Mouse (Mus musculus) C2C12 (cell line): ENCODE results near the gene Acoxl. TPM values are rescaled to one million over a fixed set of nuclear protein-coding genes. Genes with fewer than 3 reads are reported as not detected.

Experiments
- H3K27me3 ChIP-seq: one replicate; pipeline ENCODE4 v1.6.1; 2011; ENCODE audit not compliant: control insufficient read depth, insufficient read depth, insufficient read length
- H3K36me3 ChIP-seq: one replicate; pipeline ENCODE4 v1.6.1; 2011; ENCODE audit not compliant: control insufficient read depth, insufficient read depth
- H3K4me3 ChIP-seq: one replicate; pipeline ENCODE4 v1.5.1; 2011; ENCODE audit warnings: mild to moderate bottlenecking, control low read depth; ENCODE audit not compliant: poor library complexity, insufficient read depth, severe bottlenecking
- H3K79me2 ChIP-seq: one replicate; pipeline ENCODE4 v1.6.1; 2011; ENCODE audit not compliant: control insufficient read depth, insufficient read depth
- H3K79me3 ChIP-seq: one replicate; pipeline ENCODE4 v1.6.1; 2011; ENCODE audit warnings: low read depth, control low read depth
- H3ac ChIP-seq: one replicate; pipeline ENCODE3; 2011; ENCODE audit warnings: low read depth; ENCODE audit not compliant: control insufficient read depth, insufficient read length
- CEBPB ChIP-seq: IDR thresholded peaks from one replicate; pipeline ENCODE4 v1.6.1; 2011; ENCODE audit warnings: low read depth, mild to moderate bottlenecking, control low read depth, moderate library complexity
- CTCF ChIP-seq: IDR thresholded peaks from one replicate; pipeline ENCODE4 v1.5.1; 2011; ENCODE audit not compliant: control insufficient read depth, insufficient read depth, insufficient read length
- FOSL1 ChIP-seq: IDR thresholded peaks from one replicate; pipeline ENCODE4 v1.8.0; 2011; ENCODE audit warnings: mild to moderate bottlenecking, low read length; ENCODE audit not compliant: poor library complexity, insufficient read depth, severe bottlenecking
- MAX ChIP-seq: IDR thresholded peaks from one replicate; pipeline ENCODE4 v1.6.1; 2011; ENCODE audit warnings: mild to moderate bottlenecking, control low read depth
- MYOD1 ChIP-seq: IDR thresholded peaks from one replicate; pipeline ENCODE4 v1.6.1; 2011; ENCODE audit warnings: low read depth; ENCODE audit not compliant: control insufficient read depth, insufficient read length
- MYOG ChIP-seq: IDR thresholded peaks from one replicate; pipeline ENCODE4 v1.6.1; 2011; ENCODE audit not compliant: control insufficient read depth, insufficient read length; ENCODE audit errors: extremely low read depth
- USF1 ChIP-seq: IDR thresholded peaks from one replicate; pipeline ENCODE4 v1.6.1; 2011; ENCODE audit warnings: low read depth, mild to moderate bottlenecking, control low read depth, moderate library complexity
- polyA plus RNA-seq: library from polyadenylated mRNA; unstranded; fragments of >200 nt; fragmentation: generic; extraction: Trizol; gene quantifications from one replicate; pipeline ENCODE4 v1.2.1, GENCODE M21; 2012; ENCODE audit warnings: missing spikeins

Acoxl gene
- polyA plus RNA-seq, 1 experiment: not detected

GRCm38 (mm10) chr2:128152845-128153550 is 314.3 kb downstream of the Acoxl start:
- Histone ChIP-seq H3K79me2 (no peaks in the 10 kb centered on the region), H3K36me3 (peaks cover 9% of the 10 kb centered on the region), H3K27me3 (no peaks in the 10 kb centered on the region), H3K79me3 (no peaks in the 10 kb centered on the region), H3K4me3 (no peak overlapping the region), H3ac (no peak overlapping the region)
- no peak for TF ChIP-seq MYOG
- no peak for TF ChIP-seq USF1
- TF ChIP-seq MAX: no peak
- no peak for TF ChIP-seq FOSL1

DNA sequence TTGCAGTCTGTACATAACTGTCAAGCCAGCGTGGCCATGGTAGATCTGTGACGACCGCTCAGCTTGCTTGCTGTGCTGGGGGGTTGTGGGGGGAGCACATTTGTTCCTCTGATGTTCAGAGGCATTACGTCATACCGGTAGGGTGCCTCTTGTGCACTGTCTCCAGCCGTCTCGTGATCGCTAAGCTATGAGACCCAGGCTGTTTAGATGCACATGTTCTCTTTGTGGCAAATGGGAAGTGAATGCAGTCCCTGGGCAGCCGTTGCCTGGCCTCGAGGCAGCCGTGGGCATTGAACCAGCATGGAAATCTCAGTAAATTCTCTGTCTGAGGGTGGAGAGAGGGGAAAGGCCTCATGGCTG is 314.9 kb downstream of the Acoxl start:
- Histone ChIP-seq H3K27me3 (no peaks in the 10 kb centered on the region), H3K36me3 (peaks cover 13% of the 10 kb centered on the region), H3K79me2 (no peaks in the 10 kb centered on the region), H3ac (no peak overlapping the region), H3K4me3 (no peak overlapping the region), H3K79me3 (no peaks in the 10 kb centered on the region)
- TF ChIP-seq USF1 (no peak), CEBPB (no peak), MAX (no peak), FOSL1 (no peak), CTCF (no peak), MYOG (no peak), MYOD1 (no peak)

DNA sequence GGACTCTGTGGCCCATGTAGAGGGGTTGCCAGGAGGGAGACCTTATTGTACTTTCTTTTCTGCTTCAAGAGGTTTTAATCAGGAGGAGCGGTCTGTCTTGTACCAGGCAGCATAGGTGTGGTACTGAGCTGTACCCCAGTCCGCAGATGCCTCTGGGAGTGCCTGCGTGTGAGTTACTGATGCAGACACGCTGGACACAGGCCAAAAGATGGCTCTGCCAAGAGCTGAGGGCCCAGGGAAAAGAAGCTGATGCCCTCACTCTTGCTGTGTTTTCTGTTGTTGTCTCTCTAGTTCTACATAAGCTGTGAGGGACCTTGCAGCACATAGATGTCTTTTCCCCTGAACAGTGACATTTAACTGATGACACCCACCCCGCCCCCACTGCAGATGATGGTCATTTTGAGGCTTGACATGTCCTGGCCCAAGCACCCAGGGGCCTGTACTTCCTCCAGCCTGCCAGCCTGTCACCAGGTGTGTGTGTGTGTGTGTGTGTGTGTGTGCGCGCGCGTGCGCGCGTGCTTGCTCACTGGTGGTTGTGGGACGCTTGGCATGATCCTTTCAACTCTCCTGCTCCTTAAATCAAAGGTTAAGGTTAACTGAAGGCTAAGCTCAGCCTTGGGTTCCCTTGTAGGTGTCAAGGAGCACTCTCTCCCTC is 316.9 kb downstream of the Acoxl start:
- Histone ChIP-seq H3K27me3 (no peaks in the 10 kb centered on the region), H3K79me2 (no peaks in the 10 kb centered on the region), H3ac (no peak overlapping the region), H3K4me3 (no peak overlapping the region), H3K36me3 (peaks cover 8% of the 10 kb centered on the region), H3K79me3 (no peaks in the 10 kb centered on the region)
- TF ChIP-seq MYOG (no peak), CEBPB (no peak), USF1 (no peak), MAX (no peak), CTCF (no peak), MYOD1 (no peak), FOSL1 (no peak)

GRCm38 (mm10) chr2:128156067-128156462 is 317.4 kb downstream of the Acoxl start:
- no peak overlapping the region for H3K4me3 ChIP-seq
- H3ac ChIP-seq: no peak overlapping the region
- H3K27me3 ChIP-seq: no peaks in the 10 kb centered on the region
- H3K79me3 ChIP-seq: no peaks in the 10 kb centered on the region
- H3K36me3 ChIP-seq: peaks cover 8% of the 10 kb centered on the region
- TF ChIP-seq CEBPB (no peak), USF1 (no peak), MYOG (no peak), MYOD1 (no peak), CTCF (no peak), FOSL1 (no peak), MAX (no peak)
- H3K79me2 ChIP-seq: no peaks in the 10 kb centered on the region

DNA sequence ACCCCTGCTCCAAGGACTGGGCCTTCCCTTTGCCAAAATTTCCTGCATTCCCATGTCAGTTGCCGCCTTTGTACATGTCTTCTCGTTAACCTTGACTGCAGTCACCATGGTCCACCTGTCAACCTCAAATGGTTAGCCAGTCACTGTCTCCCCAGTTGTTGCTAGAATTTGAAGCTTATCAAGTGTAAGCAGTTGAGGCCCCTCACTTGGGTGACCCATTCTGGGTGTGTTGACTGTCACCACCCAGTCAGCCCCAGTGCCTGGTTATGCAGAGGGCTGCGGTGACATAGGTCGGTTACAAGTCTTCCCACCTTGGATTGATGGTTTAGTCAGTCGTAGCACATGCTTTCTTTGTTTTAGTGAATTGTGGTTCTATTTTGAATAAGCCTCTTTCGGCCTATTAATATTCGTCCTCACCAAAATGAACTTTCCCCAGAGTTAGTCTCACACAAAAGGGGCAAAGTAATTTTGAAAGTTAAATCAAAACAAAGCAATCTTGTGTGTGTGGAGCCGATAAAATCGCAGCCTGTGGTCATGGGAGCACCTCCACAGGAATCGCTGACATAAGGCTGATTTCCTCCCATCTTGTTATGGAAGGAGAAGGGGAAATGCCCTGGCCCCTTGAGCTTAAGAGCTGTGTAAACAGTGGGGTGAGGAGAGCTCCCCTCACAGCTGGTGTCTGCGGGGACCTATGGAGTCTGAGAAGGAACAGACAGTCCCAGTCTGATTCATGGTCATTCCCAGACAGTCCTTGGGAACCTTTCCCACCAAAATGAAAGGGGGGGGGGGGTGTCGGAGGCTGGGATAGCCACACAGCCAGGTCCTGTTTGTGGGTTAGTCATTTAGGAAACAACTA is 318.1 kb downstream of the Acoxl start:
- TF ChIP-seq CTCF (no peak), MYOD1 (no peak), FOSL1 (no peak), CEBPB (no peak), MYOG (no peak), USF1 (no peak)
- H3K4me3 ChIP-seq: no peak overlapping the region
- peaks cover 8% of the 10 kb centered on the region for H3K36me3 ChIP-seq
- H3K79me3 ChIP-seq: no peaks in the 10 kb centered on the region
- H3K27me3 ChIP-seq: no peaks in the 10 kb centered on the region
- no peak overlapping the region for H3ac ChIP-seq
- no peaks in the 10 kb centered on the region for H3K79me2 ChIP-seq
